Mouse (Mus musculus): ENCODE results near the gene Gm17604. TPM values are rescaled to one million over a fixed set of nuclear protein-coding genes. Genes with fewer than 3 reads are reported as not detected.

The Gm17604 gene
- not detected in 2 replicates for polyA plus RNA-seq (2014; fragmentation: Nextera tagmentation; extraction: Ambion mirVana)

- H3K9me3 ChIP-seq (ENCODE audit: control insufficient read depth, low read length), result no peaks in the 10 kb centered on the region
- no peaks in the 10 kb centered on the region for H3K4me1 ChIP-seq (replicated peaks; ENCODE audit: control insufficient read depth, insufficient read depth, low read length)
- no peak within 1 kb of the TSS for H3K4me2 ChIP-seq (ENCODE audit: low read depth, low read length, severe bottlenecking)
- no peaks in the 10 kb centered on the region; the same call in 1 of the 2 replicates for H3K27me3 ChIP-seq (ENCODE audit: control insufficient read depth, insufficient read depth, low read length)
- DNase-seq (ENCODE audit: low spot score) (no peak), ATAC-seq (replicated peaks; ENCODE audit: low FRiP score) (no peak)
- H3K4me3 ChIP-seq (ENCODE audit: low read depth, low read length), result no peak within 1 kb of the TSS
- H3K27ac ChIP-seq (ENCODE audit: low read depth, low read length), result no peak within 1 kb of the TSS
- no peaks in the 10 kb centered on the region for H3K36me3 ChIP-seq (ENCODE audit: control insufficient read depth, insufficient read depth, low read length)
- no peak within 1 kb of the TSS for H3K9ac ChIP-seq (ENCODE audit: low read length)
Observed at GRCm38 (mm10) chrX:165004779-165005324, at the start of gene Gm17604. Gene Gm17604, minus strand, starts transcription at chrX:165004829.

GRCm38 (mm10) chrX:165049929-165050328, 45.3 kb upstream of the Gm17604 start:
- no peaks in the 10 kb centered on the region for H3K4me1 ChIP-seq (replicated peaks; ENCODE audit: control insufficient read depth, insufficient read depth, low read length)
- WGBS, result 86% methylated on average over 1 of the region's 1 CpGs
- no peak overlapping the region for H3K4me3 ChIP-seq (ENCODE audit: low read depth, low read length)
- ATAC-seq (replicated peaks; ENCODE audit: low FRiP score) (no peak), DNase-seq (ENCODE audit: low spot score) (no peak)
- H3K36me3 ChIP-seq (ENCODE audit: control insufficient read depth, insufficient read depth, low read length), result no peaks in the 10 kb centered on the region
- H3K4me2 ChIP-seq (ENCODE audit: low read depth, low read length, severe bottlenecking), result no peak overlapping the region
- H3K9me3 ChIP-seq (ENCODE audit: control insufficient read depth, low read length), result no peaks in the 10 kb centered on the region
- H3K9ac ChIP-seq (ENCODE audit: low read length), result no peak overlapping the region
- no peak overlapping the region for H3K27ac ChIP-seq (ENCODE audit: low read depth, low read length)
- H3K27me3 ChIP-seq (ENCODE audit: control insufficient read depth, insufficient read depth, low read length), result no peaks in the 10 kb centered on the region

- WGBS, result 35% methylated on average over 4 of the region's 4 CpGs
- Histone ChIP-seq H3K4me2 (ENCODE audit: low read depth, low read length, severe bottlenecking) (no peak overlapping the region), H3K4me1 (replicated peaks; ENCODE audit: control insufficient read depth, insufficient read depth, low read length) (no peaks in the 10 kb centered on the region), H3K9me3 (ENCODE audit: control insufficient read depth, low read length) (no peaks in the 10 kb centered on the region), H3K36me3 (ENCODE audit: control insufficient read depth, insufficient read depth, low read length) (no peaks in the 10 kb centered on the region), H3K27ac (ENCODE audit: low read depth, low read length) (no peak overlapping the region), H3K9ac (ENCODE audit: low read length) (no peak overlapping the region), H3K4me3 (ENCODE audit: low read depth, low read length) (no peak overlapping the region), H3K27me3 (ENCODE audit: control insufficient read depth, insufficient read depth, low read length) (no peaks in the 10 kb centered on the region; the same call in 1 of the 2 replicates)
- no peak for ATAC-seq (replicated peaks; ENCODE audit: low FRiP score)
- no peak for DNase-seq (ENCODE audit: low spot score)
Observed at GRCm38 (mm10) chrX:165003141-165003540, 1.5 kb downstream of the Gm17604 start.

- Histone ChIP-seq H3K4me3 (ENCODE audit: low read depth, low read length) (peak within 1 kb of the TSS; percentile 46), H3K9ac (ENCODE audit: low read length) (peak within 1 kb of the TSS; percentile 52), H3K4me2 (ENCODE audit: low read depth, low read length, severe bottlenecking) (peak within 1 kb of the TSS; percentile 47), H3K4me1 (replicated peaks; ENCODE audit: control insufficient read depth, insufficient read depth, low read length) (no peaks in the 10 kb centered on the region), H3K27ac (ENCODE audit: low read depth, low read length) (no peak within 1 kb of the TSS), H3K9me3 (ENCODE audit: control insufficient read depth, low read length) (no peaks in the 10 kb centered on the region), H3K27me3 (ENCODE audit: control insufficient read depth, insufficient read depth, low read length) (no peaks in the 10 kb centered on the region), H3K36me3 (ENCODE audit: control insufficient read depth, insufficient read depth, low read length) (no peaks in the 10 kb centered on the region)
- ATAC-seq (replicated peaks; ENCODE audit: low FRiP score), result peak; percentile 100
- WGBS, result 12% methylated on average over 21 of the region's 26 CpGs
- DNase-seq (ENCODE audit: low spot score), result peak; percentile 89
Observed at GRCm38 (mm10) chrX:164980193-164980775, 24.3 kb downstream of the Gm17604 start, which contains the start of the genes Mospd2 and Fancb. Gene Mospd2, minus strand, starts transcription at chrX:164980375. Gene Fancb, plus strand, starts transcription at chrX:164980592.

GRCm38 (mm10) chrX:164978866-164979265, 25.8 kb downstream of the Gm17604 start:
- no peaks in the 10 kb centered on the region for H3K36me3 ChIP-seq (ENCODE audit: control insufficient read depth, insufficient read depth, low read length)
- no peak overlapping the region for H3K4me3 ChIP-seq (ENCODE audit: low read depth, low read length)
- no peaks in the 10 kb centered on the region for H3K4me1 ChIP-seq (replicated peaks; ENCODE audit: control insufficient read depth, insufficient read depth, low read length)
- DNase-seq (ENCODE audit: low spot score) (no peak), ATAC-seq (replicated peaks; ENCODE audit: low FRiP score) (no peak)
- no peak overlapping the region for H3K9ac ChIP-seq (ENCODE audit: low read length)
- H3K4me2 ChIP-seq (ENCODE audit: low read depth, low read length, severe bottlenecking), result no peak overlapping the region; the same call in 1 of the 2 replicates
- 94% methylated on average over 2 of the region's 2 CpGs for WGBS
- no peaks in the 10 kb centered on the region for H3K9me3 ChIP-seq (ENCODE audit: control insufficient read depth, low read length)
- H3K27me3 ChIP-seq (ENCODE audit: control insufficient read depth, insufficient read depth, low read length), result no peaks in the 10 kb centered on the region
- no peak overlapping the region for H3K27ac ChIP-seq (ENCODE audit: low read depth, low read length)

- no peak overlapping the region for H3K4me3 ChIP-seq (ENCODE audit: low read depth, low read length)
Observed at GRCm38 (mm10) chrX:164971206-164971605, 33.4 kb downstream of the Gm17604 start.

GRCm38 (mm10) chrX:164965750-164966448, 38.7 kb downstream of the Gm17604 start:
- ATAC-seq (replicated peaks; ENCODE audit: low FRiP score), result no peak
- WGBS, result 89% methylated on average over 3 of the region's 3 CpGs
- Histone ChIP-seq H3K36me3 (ENCODE audit: control insufficient read depth, insufficient read depth, low read length) (no peaks in the 10 kb centered on the region), H3K9ac (ENCODE audit: low read length) (no peak overlapping the region), H3K4me3 (ENCODE audit: low read depth, low read length) (no peak overlapping the region), H3K27ac (ENCODE audit: low read depth, low read length) (no peak overlapping the region), H3K4me2 (ENCODE audit: low read depth, low read length, severe bottlenecking) (no peak overlapping the region), H3K9me3 (ENCODE audit: control insufficient read depth, low read length) (no peaks in the 10 kb centered on the region), H3K27me3 (ENCODE audit: control insufficient read depth, insufficient read depth, low read length) (0 out of 2 replicates have a peak, but pooled peaks cover 2% of the 10 kb centered on the region), H3K4me1 (replicated peaks; ENCODE audit: control insufficient read depth, insufficient read depth, low read length) (no peaks in the 10 kb centered on the region)
- DNase-seq (ENCODE audit: low spot score), result no peak

More at GRCm38 (mm10) chrX:164971206-164971605, 33.4 kb downstream of the Gm17604 start:
- H3K9ac ChIP-seq (ENCODE audit: low read length), result no peak overlapping the region
- H3K27me3 ChIP-seq (ENCODE audit: control insufficient read depth, insufficient read depth, low read length), result no peaks in the 10 kb centered on the region
- DNase-seq (ENCODE audit: low spot score), result no peak
- WGBS, result 77% methylated on average over 3 of the region's 3 CpGs
- no peak overlapping the region for H3K4me2 ChIP-seq (ENCODE audit: low read depth, low read length, severe bottlenecking)
- H3K27ac ChIP-seq (ENCODE audit: low read depth, low read length), result no peak overlapping the region
- no peaks in the 10 kb centered on the region for H3K9me3 ChIP-seq (ENCODE audit: control insufficient read depth, low read length)
- no peak for ATAC-seq (replicated peaks; ENCODE audit: low FRiP score)
- H3K36me3 ChIP-seq (ENCODE audit: control insufficient read depth, insufficient read depth, low read length), result no peaks in the 10 kb centered on the region
- no peaks in the 10 kb centered on the region for H3K4me1 ChIP-seq (replicated peaks; ENCODE audit: control insufficient read depth, insufficient read depth, low read length)

All from forebrain, embryonic 11.5 days (tissue).